Mouse (Mus musculus) thymus, adult 2 months (tissue): ENCODE measurements around the gene Notch4.

ENCODE experiments used
- CTCF ChIP-seq: fragments of 200-500 bp; IDR thresholded peaks from 2 replicates; pipeline ENCODE4 v1.5.1; 2012; ENCODE audit warnings: mild to moderate bottlenecking, control low read depth, low read length, moderate library complexity, borderline replicate concordance; ENCODE audit not compliant: control insufficient read depth, poor library complexity, insufficient read depth; ENCODE audit errors: extremely low read depth
- POLR2A ChIP-seq: fragments of 200-500 bp; IDR thresholded peaks from 2 replicates; pipeline ENCODE4 v1.6.1; 2012; ENCODE audit warnings: mild to moderate bottlenecking, low read length, control low read depth, moderate library complexity; ENCODE audit not compliant: control insufficient read depth, poor library complexity, insufficient read depth; ENCODE audit errors: extremely low read depth

GRCm38 (mm10) chr17:34557411-34557810, 6.7 kb upstream of the Notch4 start:
- TF ChIP-seq CTCF, result no peak
- TF ChIP-seq POLR2A, result no peak
